Mouse (Mus musculus) kidney, adult 2 months (tissue): ENCODE data around the gene Lpcat1.

Source experiments
- CTCF ChIP-seq: fragments of 200-500 bp; conservative IDR thresholded peaks from 2 replicates; pipeline ENCODE4 v1.5.1; 2011; ENCODE audit warnings: low read depth, mild to moderate bottlenecking, control low read depth, low read length, moderate library complexity, mixed read lengths; ENCODE audit not compliant: insufficient read depth, insufficient read length
- POLR2A ChIP-seq: fragments of 200-500 bp; IDR thresholded peaks from one replicate; pipeline ENCODE4 v1.6.1; 2011; ENCODE audit warnings: low read depth, low read length, control low read depth

DNA sequence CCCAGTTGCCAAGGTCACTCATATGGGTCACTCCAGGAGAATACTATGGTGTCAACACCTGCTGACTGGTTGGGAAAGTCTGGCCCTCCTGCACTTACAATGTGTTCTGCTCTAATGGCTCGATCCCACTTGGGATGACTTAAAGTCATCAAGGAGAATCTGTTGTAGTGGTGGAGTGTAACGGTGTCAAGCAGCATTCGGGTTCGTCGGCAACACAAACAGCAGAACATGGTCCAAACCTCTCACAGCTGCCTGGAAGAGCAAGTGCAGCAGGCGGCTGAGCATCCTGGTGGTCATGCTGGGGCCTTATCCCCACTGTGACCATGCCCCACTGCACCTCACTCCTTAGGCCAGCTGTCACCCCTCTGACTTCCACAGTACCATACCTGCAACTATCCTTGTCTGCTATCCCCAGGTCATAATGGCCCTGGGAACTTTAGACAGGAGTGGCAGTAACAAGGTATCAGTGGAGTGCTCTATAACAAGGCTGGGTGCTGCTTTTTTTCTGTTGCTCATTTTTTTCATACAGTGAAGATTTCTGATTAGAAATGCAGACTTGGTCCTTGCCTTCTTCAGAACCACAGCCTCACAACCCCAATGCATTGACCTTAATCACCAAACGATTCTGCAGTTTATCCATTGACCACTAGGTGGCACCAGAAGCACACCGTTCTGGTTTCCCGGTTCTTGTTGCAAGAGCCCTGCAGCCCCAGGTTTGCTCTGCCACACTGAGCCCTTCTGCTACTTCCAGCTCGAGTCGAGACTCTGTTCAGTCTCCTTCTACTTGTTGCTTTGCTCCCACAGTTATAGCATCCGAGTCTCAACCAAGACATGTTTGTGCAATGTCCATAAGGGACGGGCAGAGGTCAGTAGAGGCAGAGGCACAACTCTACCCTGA, 46.0 kb downstream of the Lpcat1 start:
- TF ChIP-seq CTCF = peak; percentile 90
- TF ChIP-seq POLR2A = no peak
